Mouse (Mus musculus) layer of hippocampus, postnatal 10 days (tissue): Measurements from ENCODE around the gene Nsa2. TPM values are rescaled to one million over a fixed set of nuclear protein-coding genes. Genes with fewer than 3 reads are reported as not detected.
"Not testable (repeated sequence)": the region's sequence is repeated elsewhere in the genome, so short reads cannot be mapped to it uniquely, and the experiment has no call there.

Source experiments
- DNase-seq, 2 experiments: peaks; one replicate each; pipeline ENCODE4 v3.0.0; 2021; ENCODE audit warnings: low spot score in 2 of 2
- long read RNA-seq: library from polyadenylated mRNA; stranded (forward); transcript quantifications from one replicate; pipeline ENCODE4 v2.0.0, GENCODE M21; 2023
- total RNA-seq, 2 experiments: library from RNA; stranded (reverse); gene quantifications; 2 replicates each; pipeline ENCODE4 v1.2.3; 2021

The Nsa2 gene
- 10 to 100 TPM; 74.8 to 77.9 TPM for total RNA-seq
- long read RNA-seq, transcript Nsa2-201 (6 exons, 2,700 nt): major isoform, 38 of 49 reads
- long read RNA-seq, partial matches to known transcripts: 2 of 49 reads
- long read RNA-seq, other reads (novel, unspliced or antisense): 9 of 49 reads

- DNase-seq: peak; percentile 91 to 92
Observed at GRCm38 (mm10) chr13:97137466-97138400, at the start of gene Nsa2, which contains the start of gene Gfm2. Nsa2 (minus strand) TSS chr13:97137937. Gfm2 (plus strand) TSS chr13:97137937.

GRCm38 (mm10) chr13:97186346-97186745 is 48.6 kb upstream of the Nsa2 start:
- DNase-seq: no peak

- DNase-seq: no peak
Observed at GRCm38 (mm10) chr13:97184656-97185055, 46.9 kb upstream of the Nsa2 start.

GRCm38 (mm10) chr13:97184168-97184567 is 46.4 kb upstream of the Nsa2 start:
- no peak for DNase-seq

- DNase-seq: no peak
Observed at GRCm38 (mm10) chr13:97182821-97183220, 45.1 kb upstream of the Nsa2 start.

GRCm38 (mm10) chr13:97180113-97180828 is 42.5 kb upstream of the Nsa2 start:
- DNase-seq: no peak

GRCm38 (mm10) chr13:97178943-97179342 is 41.2 kb upstream of the Nsa2 start:
- no peak for DNase-seq

GRCm38 (mm10) chr13:97176731-97177130 is 39.0 kb upstream of the Nsa2 start:
- DNase-seq: no peak

- no peak for DNase-seq
Observed at GRCm38 (mm10) chr13:97175520-97176264, 38.0 kb upstream of the Nsa2 start.

GRCm38 (mm10) chr13:97145834-97146233 is 8.1 kb upstream of the Nsa2 start:
- DNase-seq: peak; percentile 17 to 29

- DNase-seq: no peak
Observed at GRCm38 (mm10) chr13:97142321-97142720, 4.6 kb upstream of the Nsa2 start.

- DNase-seq: not testable (repeated sequence)
Observed at GRCm38 (mm10) chr13:97138404-97138931, 731 bp upstream of the Nsa2 start.

GRCm38 (mm10) chr13:97130413-97130812 is 7.3 kb downstream of the Nsa2 start:
- DNase-seq: not testable (repeated sequence)

- not testable (repeated sequence) for DNase-seq
Observed at GRCm38 (mm10) chr13:97129654-97130053, 8.1 kb downstream of the Nsa2 start.

GRCm38 (mm10) chr13:97121341-97121740 is 16.4 kb downstream of the Nsa2 start:
- no peak for DNase-seq

GRCm38 (mm10) chr13:97109046-97109445 is 28.7 kb downstream of the Nsa2 start:
- DNase-seq: no peak

GRCm38 (mm10) chr13:97107721-97108120 is 30.0 kb downstream of the Nsa2 start:
- not testable (repeated sequence) for DNase-seq

GRCm38 (mm10) chr13:97104996-97105395 is 32.7 kb downstream of the Nsa2 start:
- DNase-seq: peak; percentile 23 to 26

GRCm38 (mm10) chr13:97099187-97099852 is 38.4 kb downstream of the Nsa2 start, which contains the start of gene Gm6169:
Gm6169 (minus strand) TSS chr13:97099237.
- DNase-seq: peak; percentile 68 to 75

- DNase-seq: no peak
Observed at GRCm38 (mm10) chr13:97095726-97096125, 42.0 kb downstream of the Nsa2 start.
